Mouse (Mus musculus): ENCODE data around the gene Rfx4. TPM values are rescaled to one million over a fixed set of nuclear protein-coding genes. Genes with fewer than 3 reads are reported as not detected.

Rfx4 gene
- total and polyA plus RNA-seq, 3 experiments = 0.10 TPM; not detected in 2

DNA sequence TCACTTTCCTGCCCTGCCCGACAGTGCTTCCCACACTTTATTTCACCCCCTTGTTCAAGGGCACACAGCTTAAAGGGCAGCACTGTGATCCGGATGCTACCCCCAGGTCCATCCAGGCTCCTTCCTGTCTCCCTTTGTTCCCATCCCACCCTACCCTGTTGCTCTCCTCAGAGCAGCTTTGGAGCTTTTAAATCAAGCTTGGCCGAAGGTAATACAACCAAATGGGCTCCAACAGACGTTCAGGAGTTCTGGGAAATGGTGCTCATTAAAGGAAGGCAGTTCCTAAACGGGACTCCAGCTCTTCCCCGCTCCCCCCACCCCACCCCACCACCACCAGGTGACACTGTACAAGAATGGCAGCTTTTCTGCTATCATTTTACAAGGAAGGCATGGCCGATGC, 154.3 kb downstream of the Rfx4 start:
- DNase-seq = no peak

DNA sequence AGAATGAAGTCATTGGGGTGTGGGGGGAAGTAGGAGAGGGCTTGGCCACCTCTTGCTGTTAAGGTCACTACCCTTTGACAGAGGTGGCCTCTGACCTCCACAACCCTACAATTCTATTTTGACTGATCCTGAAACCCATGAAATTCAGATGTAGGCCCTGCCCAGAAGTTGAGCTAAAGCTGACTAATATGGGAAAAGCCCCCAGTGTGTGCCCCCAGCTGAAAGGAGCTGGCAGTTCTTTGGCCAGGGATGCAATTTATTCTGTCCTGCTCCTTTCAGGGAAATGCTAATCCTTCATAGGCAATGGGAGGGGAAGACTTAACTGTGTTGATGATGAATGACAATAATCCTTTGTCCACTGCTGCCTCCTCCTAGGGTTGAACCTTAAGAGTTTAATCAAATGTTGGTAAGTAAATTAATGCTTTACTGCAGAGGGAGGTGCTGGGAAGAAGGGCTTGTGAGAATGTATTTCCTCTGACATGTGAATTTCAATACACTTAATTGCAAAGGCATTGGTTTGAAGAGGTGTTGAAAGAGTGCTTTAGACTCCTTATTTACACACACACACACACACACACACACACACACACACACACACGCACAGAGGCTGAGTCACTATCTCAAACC, 155.0 kb downstream of the Rfx4 start:
- DNase-seq = no peak

DNA sequence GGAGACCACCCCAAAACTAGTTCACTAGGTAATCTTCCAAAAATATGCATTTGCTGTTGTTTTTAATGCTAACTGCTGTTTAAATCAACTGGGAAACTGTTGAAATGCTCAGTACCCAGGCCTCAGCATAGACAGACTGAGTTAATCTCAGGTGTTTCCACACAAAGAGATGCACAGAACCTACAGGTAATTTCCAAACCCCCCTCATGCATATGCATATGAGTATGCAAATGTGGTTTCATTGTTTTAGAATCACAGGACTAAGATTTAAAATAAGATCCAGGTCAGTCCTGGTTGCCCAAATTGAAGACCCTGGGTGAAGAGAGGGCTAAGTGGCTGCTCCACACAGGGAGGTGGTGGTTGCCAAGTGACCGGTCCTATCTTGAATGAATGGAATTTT, 157.3 kb downstream of the Rfx4 start:
- no peak for DNase-seq

DNA sequence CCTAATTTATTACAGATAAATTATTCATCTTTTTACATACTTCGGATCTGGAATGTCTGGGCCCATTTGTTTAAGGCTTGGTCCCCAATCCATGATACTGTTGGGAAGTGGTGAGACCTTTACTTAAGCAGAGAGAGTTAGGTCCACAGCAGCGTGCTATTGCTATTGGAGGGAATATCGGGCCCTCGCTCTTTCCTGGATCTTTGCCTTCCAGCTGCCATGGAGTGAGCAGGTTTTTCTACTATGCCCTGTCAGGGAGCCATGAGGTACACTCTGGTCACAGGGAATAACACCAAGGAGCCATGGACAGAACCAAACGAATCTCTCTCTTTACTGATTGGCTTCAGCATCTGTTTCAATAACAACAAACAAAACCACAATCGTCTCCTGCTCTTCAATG, 159.6 kb downstream of the Rfx4 start:
- DNase-seq = no peak

DNA sequence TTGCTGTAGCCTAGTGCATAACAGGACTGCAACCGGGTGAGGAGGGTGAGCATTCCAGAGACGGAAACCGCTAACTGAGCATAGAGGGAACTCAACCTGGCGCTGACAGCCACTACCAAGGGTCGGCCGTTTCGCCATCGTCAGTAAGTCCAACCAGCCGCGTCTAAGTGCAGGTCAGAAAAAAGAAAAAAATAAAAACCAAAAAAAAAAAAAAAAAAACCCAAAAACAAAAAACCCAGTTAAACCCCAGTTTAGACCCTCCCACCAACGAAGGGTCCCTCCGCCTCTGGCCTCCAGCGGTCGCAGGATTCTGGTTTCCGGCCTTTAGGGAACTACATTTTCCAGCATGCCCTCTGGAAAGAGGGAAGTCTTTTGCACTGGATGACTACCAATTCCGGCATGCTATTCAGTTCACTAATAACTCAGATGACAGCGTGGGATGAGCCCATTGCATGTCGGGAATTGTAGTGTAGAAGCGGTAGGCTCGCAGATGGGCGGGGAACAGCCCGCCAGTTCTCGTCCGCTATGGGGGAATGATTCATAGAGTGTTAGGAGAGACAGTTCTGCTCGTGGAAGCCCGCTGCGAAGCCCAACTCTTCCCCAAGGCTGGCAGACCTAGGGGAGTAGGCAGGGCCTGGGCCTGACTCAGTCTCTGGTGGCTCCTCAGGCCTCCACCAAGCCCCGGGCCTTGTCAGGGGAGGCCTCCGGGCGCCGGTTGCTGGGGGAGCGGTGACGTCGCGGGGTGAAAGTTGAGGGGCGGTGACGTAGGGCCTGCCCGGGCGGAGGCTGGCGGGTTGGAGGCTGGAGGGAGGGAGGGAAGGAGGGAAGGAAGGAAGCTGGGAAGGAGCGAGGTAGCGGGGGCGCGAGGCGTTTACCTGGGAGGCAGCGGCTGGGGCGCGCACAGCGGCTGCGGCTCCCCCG, 161.2 kb downstream of the Rfx4 start, which contains the start of gene Ric8b:
TSS of gene Ric8b (plus strand) at position 807 of the 921 bp plus-strand sequence.
- DNase-seq = peak; percentile 98

DNA sequence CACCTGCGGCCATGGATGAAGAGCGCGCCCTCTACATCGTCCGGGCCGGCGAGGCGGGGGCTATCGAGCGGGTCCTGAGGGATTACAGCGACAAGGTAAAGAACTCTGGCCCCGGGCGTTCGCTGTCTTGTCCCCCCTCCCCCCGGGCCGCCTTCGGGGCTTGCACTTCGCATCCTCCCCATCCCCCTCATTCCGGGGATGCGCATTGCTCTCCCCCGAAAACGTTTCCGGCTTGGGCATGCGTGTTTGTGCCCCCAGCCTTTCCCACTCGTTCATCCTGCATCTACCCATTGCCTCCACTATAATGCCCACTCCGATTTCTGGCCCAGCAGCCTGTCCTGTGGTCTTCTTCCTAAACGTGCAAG, 161.9 kb downstream of the Rfx4 start:
- DNase-seq = no peak

DNA sequence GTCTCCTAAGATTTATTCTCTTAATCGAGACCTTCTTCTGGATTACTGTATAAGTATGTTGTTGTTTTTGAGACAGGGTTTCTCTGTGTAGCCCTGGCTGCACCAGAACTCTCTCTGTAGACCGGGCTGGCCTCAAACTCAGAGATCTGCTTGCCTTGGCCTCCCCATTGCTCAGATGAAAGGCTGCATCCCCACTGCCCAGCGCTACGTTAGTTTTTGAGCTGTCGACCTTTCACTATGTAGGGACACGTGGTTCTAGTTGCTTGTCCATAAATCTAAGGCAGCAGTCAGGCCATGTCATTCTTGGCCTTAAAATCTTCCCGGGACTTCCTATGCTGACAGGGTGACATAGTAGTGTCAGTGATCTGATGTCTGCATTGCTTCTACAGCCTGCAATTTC, 170.5 kb downstream of the Rfx4 start:
- peak; percentile 62 for DNase-seq

DNA sequence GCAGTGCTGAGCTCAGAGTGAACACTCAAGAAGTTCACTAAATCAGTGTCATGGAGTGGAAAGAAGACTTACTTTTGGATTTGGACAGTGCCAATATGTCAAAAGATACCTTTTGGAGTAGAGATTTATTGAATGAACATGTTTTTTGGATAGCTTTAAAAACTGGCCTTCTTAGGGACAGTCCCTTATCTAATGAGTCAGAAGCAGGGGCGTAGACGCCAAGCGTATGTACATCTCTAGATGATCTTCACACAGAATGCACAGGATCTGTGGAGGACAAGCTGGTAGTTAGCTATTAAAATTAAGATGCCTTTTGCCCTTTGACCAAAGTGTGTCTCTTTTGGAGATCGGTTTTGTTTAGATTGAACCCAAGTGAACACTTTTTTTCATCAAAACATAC, 171.0 kb downstream of the Rfx4 start:
- DNase-seq = no peak

DNA sequence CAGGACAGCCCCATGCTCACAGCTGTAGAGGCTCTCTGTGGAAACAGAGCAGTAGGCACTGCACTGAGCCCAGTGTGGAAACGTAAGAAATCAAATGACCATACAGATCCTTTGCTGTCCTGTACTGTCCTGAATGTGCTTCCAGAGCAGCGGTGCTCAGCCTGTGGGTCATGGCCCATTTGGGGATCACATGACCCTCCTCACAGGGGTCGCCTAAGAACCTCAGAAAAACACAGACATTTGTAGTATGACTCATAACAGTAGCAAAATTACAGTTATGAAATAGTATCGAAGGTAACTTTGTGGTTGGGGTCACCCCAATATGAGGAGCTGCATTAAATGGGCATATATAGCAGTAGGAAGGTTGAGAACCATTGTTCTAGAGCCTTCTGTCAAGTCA, 172.6 kb downstream of the Rfx4 start:
- no peak for DNase-seq

DNA sequence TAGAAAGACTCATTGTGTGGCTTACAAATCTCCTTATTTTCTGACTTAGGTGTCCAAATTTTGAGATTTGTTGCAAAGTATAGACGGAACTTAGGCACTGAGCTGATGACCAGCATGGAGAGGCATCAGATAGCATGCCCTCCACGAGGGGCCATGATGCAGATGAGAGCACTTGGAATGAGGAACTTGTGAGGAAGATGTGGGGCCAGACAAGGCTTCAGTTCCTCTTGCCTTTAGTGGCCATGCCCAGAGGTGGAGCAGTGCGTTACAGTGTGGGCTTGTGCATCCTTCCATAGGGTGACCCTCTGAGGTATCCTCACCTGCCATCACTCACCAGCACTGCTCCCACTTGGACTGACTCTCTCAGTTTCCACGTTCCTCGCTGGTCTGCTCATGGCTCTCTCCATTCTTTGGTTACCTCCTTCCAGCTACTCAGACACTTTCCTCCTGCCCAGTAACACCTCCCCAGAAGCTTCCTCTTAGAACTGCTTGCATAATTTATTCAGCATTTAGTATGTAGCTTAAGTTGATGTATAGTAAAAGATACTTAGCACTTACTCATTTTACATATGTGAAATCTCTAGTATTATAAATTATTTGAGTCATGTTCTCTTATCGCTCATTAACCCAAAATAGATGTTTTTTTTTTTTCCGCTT, 179.8 kb downstream of the Rfx4 start:
- no peak for DNase-seq

DNA sequence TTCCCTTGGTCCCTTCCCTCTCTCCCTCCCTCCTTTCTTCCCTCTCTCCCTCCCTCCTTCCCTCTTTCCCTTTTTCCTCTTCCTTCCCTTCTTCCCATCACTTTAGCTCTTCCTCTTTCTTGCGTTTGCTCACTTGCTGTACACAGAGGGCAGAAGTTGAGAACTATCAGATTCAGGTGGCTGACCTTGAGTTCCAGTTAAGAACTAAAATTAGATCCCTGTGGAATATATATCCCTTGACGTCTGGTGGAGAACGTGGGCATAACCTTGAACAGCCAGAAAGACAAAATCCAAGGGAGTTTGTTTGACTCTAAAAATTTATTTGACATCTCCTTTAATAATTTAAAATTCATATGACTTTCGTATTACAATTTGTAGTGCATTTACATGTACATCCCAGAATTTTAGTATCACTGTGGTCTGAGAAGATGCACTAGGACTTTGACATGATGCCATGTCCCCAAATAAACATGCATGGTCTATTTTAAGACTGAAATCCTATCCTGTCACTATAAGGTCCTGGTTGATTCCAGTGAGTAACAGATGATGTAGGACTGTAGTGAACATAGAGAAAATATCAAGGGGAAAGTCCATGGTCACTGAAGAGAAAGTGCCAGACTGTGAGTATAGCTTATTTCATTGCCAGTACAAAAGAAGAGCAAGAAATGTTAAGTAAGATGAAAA, 181.1 kb downstream of the Rfx4 start:
- no peak for DNase-seq

DNA sequence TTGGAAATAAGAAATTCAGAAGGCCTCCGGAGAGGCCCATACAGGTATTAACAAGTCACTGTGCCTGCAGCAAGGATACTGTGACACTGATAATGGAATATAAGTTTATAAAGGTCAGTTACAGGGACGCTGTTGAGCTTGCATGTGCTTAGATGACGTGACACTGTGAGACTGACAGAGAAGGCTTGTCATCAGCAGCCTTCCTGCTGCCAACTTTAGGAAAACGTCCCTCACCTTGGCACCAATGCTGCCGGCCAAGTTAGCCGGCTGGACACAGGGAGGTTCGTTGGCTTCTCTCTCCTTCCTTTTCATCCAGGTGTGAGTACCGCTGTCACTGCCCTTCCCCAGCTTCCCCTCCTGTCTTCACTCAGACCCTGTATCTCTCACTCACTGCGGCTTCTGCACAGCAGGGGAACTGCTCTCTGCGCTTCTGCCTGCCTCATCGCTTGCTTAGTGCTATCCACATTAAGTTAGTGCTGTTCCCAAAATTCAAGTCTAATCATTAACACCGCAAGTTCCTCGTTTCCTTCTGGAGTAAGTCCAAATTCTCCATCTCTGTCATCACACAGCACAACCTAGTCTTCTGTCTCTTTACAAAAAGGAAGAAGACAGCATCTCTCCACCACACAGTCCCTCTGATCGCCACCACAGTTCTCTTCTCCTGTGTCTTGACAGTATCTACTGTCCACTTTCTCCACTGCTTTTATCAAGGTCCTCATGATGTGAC, 182.4 kb downstream of the Rfx4 start:
- peak; percentile 45 for DNase-seq

DNA sequence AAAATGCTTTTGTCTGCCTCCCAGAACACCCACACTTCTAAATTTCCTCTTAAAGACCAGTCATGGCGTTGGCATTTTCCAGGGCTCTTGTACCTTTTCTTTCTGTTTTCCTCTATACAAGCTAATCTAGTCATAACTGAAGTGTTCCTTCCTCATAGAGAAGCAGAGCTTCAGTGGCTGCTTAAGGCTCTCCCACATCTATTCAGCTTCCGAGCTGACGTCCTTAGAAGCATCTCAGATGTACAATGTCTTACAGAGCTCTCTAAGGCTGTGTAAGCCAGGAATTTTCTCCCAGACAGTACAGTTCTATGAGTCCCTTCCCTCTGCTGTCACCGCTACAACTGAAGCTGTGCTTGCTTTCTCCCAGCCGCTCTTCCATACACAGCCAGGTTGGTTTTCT, 183.0 kb downstream of the Rfx4 start:
- no peak for DNase-seq

DNA sequence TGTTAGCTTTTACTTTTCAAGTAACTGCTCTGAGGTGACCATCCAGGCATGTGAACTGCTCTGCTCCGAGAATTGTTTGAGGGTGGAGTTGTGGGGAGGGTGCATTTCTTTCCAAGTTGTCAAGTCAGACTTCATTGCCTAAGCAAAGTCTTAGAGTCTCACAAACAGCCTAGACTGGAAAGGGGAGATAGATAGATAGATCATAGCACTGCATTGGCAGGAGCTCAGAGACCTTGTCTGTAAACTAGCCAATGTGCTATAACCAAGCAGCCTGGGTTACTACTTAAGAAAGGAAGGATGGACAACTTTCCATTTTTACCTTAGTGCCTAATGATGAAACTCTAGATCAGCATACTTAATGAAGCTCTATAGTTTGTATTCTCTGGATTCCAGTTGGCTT, 184.5 kb downstream of the Rfx4 start:
- no peak for DNase-seq

DNA sequence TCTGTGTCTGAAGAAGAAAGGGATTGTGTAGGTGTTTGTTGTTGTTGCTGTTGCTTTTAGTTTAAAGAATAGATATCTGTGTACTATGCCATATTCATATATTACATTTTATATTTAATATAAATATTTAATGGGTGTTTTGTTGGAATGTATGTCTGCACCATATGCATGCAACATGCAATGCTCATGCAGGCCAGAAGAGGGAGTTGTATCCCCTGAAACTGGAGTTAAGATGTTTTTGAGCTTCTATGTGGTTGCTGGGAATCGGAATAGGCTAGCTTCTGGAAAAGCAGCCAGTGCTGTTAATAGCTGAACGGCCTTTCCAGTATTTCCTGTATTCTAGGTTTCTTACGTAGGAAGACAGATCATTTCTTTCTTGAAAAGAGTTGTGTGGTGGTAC, 189.8 kb downstream of the Rfx4 start:
- DNase-seq = no peak

DNA sequence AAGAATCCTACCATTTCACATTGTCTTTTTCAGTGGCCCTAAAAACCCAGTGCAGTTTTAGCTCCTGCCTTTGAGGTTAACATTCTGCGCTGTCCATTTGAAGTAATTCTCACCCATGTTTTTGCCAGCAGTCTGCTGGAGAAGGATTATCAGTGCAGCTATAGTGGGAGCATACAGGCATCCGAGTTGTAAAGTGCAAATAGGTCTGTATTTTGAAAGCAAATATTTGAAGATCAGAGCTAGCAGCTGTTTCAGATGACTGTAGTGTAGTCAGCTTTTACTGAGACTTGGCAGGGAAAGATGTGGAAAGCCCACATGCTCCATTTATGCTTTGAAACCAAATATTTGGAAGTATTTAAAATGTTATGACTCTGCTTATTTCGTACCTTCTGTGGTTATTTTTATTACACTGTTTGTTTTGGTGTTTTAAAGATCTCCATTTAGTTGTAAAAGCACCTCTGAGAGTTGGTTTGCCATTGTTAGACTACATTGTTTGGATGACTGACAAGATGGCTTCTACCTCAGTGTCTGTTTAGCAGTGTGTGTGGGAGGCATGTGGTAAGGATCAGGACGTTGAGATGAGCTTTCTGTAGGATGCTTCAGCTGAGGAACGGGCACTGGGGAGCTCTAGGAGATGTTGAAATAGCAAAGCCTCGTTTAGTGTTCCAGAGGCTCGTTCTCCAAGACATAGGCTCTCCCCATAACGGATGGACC, 193.3 kb downstream of the Rfx4 start:
- no peak for DNase-seq

DNA sequence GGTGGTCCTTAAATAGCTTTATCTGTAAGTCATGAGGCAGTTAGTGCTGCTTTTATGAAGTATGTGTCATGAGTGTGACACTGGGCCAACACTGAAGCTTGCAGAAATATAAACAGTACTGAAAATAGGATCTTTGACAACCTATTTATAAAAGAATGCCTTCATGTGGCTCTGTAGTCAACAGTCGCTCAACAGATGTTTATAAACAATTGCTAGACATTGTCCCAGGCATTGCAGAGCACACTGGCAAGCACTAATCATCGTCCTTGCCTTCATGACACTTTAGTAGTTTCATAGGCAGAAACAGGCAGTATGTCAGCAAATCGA, 193.8 kb downstream of the Rfx4 start:
- DNase-seq = no peak

DNA sequence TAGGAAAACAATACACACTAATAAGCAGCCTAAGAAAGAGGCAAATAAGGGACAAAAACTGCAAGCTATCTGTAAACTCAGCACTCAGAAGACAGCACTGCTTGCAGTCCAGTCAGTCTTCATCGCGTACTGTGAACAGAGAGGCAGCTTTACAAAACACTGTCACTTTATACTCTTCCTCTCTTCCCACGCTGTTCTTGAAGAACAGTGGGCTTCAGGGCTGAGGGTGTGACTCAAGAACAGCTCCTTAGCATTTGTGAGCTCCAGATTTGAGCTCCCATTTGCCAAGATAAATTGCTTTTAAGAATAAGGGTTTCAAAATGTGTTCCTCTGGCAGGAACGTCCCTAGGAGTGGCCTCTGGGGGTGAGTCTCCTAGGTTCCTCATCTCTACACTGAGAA, 194.5 kb downstream of the Rfx4 start:
- DNase-seq = no peak

DNA sequence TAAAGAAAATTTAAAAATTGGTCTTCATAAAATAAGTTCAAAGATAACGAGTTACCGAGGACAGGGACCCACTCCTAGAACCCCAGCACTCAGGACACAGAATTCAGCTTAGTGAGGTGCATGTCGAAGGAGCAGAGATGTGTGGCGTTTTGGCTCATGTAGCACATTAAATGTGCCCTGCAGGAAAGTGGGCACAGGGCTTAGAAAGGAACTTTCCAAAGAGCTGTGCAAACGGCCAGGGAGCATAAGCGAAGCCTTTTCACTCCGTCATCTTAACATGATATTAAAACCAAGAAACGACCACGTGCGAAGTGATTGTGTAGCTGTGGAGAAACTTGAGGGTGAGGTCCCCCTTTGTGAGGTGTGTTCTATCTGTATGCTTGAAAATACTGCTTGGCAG, 198.4 kb downstream of the Rfx4 start:
- DNase-seq = no peak
